Mouse (Mus musculus): ENCODE data around the gene Prdm10. TPM values are rescaled to one million over a fixed set of nuclear protein-coding genes. Genes with fewer than 3 reads are reported as not detected.

Gene Prdm10
- polyA plus RNA-seq (2012): 6.0 and 6.8 TPM in 2 replicates

DNA sequence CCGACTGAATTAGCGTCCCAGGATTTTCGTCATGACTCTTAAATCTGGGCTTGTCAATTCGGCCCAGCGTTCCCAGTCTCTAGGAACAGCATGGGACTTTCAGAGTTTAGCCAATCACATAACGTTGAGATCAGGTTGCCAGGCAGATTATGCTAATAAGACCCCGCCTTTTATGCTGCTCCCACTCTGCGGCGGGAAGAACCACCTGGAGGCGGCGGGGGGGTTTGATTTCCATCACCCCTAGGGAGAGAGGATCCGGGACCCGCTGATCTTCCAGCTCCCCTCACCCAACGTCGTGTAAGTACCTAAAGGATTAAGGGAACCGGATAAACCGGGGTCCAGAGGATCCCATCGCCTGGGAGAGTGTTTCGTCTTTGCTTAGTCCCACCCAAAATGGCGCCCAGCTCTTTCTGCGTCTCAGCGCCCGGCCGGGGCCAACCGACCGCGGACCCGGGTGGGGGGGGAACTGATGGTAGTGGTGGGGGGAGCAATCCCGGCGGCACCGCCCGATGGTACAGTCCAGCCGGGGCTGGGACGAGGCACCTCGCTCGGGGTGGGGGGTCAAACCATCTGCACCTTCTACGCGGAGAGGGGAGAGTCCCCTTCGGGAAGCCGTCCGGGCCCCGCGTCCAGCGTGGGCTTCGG, at the start of gene Prdm10:
TSS of gene Prdm10 (plus strand) at position 173 of the 645 bp plus-strand sequence.
- TF ChIP-seq GATA1 (IDR thresholded peaks at IDR 0.05; ENCODE audit: low read length): no peak

DNA sequence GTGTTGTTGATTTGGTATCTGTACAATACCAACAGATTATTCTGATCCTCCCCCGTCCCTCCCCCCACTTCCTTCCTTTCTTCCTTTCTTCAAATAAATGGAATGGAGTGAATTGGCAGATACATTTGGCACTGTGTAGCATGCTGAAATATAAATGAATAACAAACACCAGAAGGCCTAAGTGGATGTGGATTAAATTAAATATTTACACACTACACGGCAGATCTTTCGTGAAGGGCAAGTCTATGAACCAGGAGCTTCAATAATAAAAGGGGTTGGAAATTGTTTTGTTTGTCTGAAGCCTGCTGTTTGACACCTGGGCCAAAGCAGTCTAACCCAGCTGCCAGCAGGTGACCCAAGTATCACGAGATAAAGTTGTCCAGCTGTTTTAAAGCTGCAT, 45.3 kb upstream of the Prdm10 start:
- no peak for TF ChIP-seq GATA1 (IDR thresholded peaks at IDR 0.05; ENCODE audit: low read length)

DNA sequence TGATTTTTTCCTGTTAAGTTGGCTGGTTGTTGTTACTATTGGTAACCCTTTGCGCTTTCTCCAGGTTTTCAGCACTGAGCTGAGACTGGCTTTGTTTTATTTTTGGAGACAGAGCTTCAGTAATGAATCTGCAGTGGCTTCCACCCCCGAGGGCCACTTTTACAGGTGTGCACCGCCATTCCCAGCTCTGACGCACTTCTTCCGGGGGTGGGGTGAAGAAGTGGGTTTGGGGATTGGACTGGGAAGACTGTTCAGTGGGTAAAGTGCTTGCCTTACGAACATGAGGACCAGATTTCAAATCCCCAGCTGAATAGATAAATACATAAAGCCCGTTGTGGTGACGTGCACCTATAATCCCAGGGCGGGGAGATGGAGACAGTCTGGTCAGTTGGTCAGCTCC, 44.8 kb upstream of the Prdm10 start:
- TF ChIP-seq GATA1 (IDR thresholded peaks at IDR 0.05; ENCODE audit: low read length): no peak

DNA sequence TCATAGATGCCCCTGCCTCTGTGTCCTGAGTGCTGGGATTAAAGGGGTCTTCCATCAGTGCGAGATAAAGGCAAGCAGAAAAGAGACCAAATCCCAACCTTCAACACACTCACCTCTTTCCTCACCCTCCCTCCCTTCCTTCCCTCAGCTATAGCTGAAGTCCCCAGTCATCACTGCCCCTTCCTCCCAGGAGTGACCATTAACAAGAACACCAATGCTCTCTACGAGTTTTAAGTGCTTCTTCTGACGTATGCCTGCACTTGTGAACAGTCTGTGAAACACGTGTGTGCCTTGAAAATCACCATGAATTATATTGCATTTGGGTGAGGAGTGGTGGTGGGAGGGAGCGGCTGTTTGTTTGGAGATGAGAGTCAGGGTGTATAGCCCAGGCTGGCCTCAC, 44.3 kb upstream of the Prdm10 start:
- TF ChIP-seq GATA1 (IDR thresholded peaks at IDR 0.05; ENCODE audit: low read length): no peak

DNA sequence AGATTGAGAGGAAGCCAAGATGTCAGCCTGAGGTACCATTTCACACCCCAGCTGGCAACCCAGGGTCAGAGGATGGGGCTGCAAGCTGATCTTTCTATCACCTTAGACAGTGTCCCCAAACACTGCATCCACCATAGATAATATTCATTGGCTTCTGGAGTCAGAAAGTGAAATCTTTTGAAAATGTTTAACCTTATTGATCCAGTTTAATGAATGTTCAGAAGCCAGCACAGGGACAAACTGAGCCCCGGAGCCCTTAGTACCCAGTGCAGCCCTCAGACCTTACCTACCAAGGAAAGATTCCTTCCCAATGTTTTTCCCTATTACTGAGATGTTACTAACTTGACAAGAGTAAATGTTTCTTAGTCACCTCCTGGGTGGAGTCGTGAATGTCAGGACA, 41.8 kb upstream of the Prdm10 start:
- no peak for TF ChIP-seq GATA1 (IDR thresholded peaks at IDR 0.05; ENCODE audit: low read length)

DNA sequence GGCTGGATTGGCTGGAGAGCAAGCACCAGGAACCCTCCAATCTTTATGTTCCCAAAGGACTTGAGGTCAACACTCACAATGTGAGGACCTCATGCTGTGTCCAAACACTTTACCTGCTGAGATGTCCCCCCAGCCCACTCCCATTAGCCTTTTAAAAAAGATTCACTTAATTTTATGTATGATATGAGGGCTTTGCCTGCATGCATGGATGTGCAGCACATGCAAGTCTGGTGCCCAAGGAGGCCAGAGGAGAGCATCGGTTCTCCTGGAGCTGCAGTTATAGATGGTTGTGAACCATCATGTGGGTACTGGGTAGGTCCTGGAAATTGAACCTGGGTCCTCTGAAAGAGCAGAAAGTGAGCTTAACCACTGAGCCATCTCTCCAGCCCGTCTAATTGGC, 40.8 kb upstream of the Prdm10 start:
- no peak for TF ChIP-seq GATA1 (IDR thresholded peaks at IDR 0.05; ENCODE audit: low read length)

DNA sequence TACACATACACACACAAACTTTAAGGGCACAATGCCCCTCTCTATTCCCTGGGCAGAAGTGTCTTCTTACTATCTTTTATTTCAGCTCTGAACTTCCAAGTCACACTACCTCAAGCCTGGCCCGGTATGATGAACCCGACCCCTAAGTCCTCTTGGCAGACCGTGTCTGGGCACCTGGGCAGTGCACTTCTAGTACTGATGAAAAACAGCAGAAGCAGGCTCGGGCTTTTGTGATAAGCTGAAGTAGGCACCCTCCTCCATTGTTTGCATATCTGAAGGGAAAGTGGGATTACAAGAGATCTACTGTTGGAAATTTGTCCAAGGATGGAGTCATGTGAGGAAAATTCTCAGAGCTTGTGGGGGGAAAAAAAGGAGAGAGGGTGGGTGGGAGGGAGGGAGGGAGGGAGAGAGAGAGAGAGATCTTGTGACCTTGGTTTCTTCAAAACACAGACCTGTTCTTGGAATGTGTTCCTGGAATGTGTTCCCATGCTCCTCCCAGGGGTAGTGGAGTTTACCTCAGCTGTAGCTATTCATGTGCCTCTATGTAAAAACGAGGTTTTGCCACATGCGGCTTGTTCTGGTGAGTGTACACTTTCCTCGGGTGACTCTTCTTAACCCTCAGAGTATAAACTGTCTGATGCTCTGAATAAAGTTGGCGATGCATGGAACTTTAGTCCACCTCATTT, 39.7 kb upstream of the Prdm10 start:
- no peak for TF ChIP-seq GATA1 (IDR thresholded peaks at IDR 0.05; ENCODE audit: low read length)

DNA sequence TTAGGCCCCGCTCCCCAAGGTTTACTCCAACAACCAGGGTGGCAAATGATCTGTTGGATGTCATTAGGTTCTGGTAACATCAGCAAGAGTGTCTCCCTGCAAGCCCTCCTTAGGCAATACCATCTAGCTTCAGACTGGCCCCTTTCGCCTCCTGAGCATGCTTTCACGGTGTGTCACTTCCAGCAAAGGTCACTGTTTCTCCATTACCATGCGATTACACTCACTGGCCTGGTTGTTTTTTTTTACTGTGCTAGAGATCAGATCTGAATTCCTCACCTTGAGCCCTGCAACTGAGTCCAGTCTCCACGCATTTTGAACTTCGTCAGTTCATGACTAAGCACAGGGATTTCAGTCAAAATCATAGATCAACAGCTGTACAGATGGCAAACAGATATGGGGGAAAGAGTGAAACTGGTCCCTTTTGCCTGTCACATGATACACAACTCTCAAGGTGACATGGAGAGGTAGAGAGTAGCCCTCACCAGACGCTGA, 39.1 kb upstream of the Prdm10 start:
- no peak for TF ChIP-seq GATA1 (IDR thresholded peaks at IDR 0.05; ENCODE audit: low read length)

DNA sequence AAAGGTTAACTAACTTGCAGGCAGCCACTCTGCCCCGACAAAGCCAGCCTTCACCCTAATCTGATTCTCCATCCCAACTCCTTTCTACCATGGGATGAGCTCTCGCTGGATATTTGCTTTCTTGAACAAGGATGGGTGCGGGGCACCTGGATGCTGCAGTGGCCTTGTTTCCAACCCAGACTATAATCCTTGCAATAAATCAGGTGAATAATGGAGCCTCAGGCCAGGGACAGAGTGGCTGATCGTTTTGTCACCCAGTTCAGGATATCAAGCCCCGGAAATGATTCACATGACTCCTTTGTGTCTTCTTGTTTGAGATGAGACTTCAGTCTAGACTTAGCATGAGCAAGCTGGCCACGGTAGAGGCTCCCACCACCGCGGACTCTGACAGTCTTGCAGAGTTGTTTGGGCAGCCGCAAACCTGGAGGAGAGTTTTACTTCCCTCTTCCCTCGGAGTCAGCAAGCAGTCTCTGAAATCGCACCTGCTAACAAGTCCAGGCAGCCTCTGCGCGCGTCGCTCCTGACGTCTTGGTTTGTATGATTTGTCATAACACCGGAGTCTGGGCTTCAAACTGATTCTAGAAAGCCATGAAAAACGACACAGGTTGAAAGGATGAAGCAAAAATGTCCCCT, 36.9 kb upstream of the Prdm10 start:
- TF ChIP-seq GATA1 (IDR thresholded peaks at IDR 0.05; ENCODE audit: low read length): no peak

DNA sequence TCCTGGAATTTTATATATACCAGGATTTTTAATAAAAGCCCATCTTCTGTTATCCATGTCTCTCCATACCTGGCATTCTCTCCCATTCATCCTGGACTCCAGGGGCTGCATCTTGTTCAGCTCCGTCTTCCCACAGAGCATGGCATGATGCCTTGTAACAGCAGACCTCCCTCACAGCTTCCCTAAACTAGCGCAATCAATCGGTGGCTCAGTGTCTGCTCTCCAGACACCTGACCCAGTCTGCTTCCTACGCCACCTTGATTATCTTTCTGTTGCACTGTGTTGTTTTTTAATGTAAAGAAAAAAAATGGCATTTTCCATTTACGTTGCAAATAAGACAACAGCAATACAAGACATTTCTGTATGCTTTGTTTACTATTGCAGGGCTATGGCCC, 36.4 kb upstream of the Prdm10 start:
- TF ChIP-seq GATA1 (IDR thresholded peaks at IDR 0.05; ENCODE audit: low read length): no peak

DNA sequence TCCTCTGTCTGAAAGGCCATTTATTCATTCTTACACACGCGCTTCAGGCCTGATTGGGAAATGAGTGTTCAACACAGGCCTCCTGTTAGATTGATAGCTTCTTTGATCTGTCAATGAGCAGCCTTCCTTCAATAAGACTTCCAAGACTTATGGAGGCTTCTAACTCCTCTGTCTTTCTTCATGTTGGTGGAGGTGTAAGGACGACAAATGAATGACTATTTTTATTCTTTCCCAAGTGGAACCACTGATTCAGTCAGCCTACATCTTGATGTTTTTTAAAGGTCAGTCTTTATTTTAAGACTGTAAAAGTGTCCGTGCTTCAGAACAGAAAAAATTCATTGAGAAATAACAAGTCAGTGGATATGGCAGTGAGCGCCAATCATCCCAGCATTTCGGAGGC, 35.3 kb upstream of the Prdm10 start:
- no peak for TF ChIP-seq GATA1 (IDR thresholded peaks at IDR 0.05; ENCODE audit: low read length)

DNA sequence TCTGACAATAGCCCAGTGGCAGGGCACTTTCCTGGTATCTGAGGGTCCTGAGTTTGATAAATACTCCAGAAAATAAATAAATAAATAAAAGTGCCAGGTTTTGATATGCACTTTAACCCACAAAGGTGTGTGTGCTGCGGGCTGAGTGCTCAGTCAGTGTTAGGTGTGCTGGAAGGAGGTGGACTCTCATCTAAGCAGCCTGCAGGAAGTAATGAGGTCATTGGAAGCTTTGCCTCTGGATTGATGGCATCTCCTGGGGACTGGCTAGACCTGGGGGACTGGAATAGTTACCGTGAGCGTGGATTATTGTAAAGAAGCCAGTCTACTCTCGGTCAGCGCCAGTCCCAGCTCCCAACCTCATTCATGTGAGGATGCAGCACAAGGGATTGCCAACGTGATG, 33.9 kb upstream of the Prdm10 start:
- no peak for TF ChIP-seq GATA1 (IDR thresholded peaks at IDR 0.05; ENCODE audit: low read length)

DNA sequence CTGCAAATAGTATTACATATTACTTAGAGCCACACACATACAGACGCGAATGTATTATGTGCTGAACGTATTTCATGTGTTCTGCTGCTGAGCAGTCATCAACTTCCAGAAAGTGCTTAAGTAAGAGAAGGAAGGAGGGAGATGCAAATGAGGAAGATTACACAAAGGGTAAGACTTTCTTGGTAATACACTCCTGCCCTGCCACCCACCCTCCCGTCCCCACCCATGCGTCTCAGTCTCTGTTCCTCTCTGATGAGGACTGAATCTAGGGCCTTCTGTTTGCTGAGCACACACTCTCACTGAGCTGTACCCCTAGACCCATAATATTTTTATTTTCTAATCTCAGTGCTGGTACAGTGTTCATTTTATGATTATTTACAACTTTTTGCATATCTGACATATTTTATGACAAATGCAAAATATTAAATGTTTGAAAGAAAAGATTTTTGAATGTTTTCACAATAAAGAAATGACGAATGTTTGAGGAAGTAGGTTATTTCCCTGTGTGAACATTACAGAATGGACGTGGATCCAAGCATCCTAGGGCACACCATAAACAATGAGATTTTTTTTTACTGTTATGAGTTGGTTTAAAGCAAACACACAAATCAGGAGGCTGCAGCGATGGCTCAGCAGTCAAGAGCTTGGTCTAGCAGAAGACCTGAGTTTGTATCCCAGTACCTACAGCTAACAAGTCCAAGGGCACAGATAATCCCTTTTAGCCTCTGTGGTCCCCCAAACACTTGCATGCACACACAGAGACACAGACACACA, 32.7 kb upstream of the Prdm10 start:
- TF ChIP-seq GATA1 (IDR thresholded peaks at IDR 0.05; ENCODE audit: low read length): no peak

DNA sequence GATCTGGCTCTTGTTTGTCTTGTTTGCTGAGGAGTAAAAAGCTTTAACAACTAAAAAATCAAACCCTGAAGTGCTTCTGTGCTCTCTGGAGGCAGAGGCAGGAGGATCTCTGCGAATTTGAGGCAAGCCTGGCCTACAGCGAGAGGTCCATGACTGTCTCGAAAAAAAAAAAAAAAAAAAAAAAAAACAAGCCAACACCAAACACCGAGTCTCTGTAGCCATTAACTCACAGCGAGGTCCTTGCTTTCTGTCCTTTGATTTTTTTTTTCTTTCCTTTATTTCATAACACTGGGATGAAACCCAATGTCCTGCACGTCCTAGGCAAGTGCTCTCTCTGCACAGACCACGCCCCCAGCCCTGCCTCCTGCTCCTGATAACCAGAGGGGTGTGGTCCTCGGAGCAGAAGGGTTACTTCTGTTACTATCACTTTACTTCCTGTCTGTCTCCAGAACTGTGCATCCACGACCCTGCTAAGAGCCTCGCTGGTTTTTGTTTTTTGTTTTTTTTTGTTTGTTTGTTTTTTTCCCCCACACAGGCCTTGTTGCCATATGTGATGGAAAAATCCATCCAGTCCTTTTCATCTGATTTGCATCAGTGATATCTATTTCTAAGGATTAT, 28.0 kb upstream of the Prdm10 start:
- TF ChIP-seq GATA1 (IDR thresholded peaks at IDR 0.05; ENCODE audit: low read length): no peak

DNA sequence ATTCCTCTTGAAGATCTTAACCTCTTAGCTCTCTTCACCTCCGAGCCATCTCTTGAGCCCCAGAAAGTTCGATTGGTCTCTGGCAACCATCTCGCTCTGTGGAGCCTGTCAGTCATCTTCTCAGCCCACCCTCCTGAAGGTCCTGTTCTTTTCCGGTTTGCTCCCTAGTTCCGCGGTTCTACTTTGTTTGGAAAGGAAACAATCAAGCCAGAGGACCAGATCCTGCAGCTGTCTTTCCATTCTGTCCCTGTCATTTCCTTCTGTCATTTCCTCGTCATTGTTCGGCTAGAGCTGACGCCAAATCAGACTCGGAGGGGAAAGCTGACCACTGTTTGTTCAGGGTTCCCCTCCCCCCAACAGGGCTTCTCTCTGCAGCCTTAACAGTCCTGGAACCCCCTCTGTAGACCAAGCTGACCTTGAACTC, 27.0 kb upstream of the Prdm10 start:
- TF ChIP-seq GATA1 (IDR thresholded peaks at IDR 0.05; ENCODE audit: low read length): no peak
